ENCODE assay signal across 28 mouse cellular contexts in the genomic region with DNA sequence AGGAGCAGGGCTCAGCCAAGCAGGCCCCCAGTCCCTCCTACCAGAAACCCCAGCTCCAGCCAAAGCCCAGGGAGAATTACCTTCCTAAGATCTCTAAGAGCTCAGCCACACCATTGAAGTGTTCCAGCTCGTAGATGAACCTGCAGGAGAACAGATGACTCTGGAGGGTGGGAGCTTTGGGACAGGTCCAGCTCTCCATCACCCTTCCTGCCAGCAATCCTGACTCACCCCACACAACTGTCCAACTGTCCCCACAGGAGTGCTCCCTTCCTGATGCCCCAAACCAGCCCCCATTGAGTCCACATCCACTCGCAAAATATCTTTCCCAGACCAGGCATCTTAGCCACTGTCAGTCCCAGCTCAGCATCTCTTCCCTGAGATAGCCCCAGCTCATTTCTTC. TPM values are rescaled to one million over a fixed set of nuclear protein-coding genes. Genes with fewer than 3 reads are reported as not detected.
DNase-seq lines count a peak whose midpoint lies in the region; ATAC-seq and TF ChIP-seq lines count a peak whose summit lies in the region.
"Had no signal": no experiment of that assay in that cellular context is flagged by ENCODE, and none has a peak within 500 bp of the region (broad histone marks: within the 10 kb centered on the region; RNA-seq: fewer than 3 reads in every experiment).

No protein-coding gene starts in this region.

- TF ChIP-seq POLR2A in cerebellum, adult 2 months (IDR thresholded peaks at IDR 0.05; ENCODE audit: borderline replicate concordance, insufficient read depth, low read length): no peak

- peaks cover 28% of the 10 kb centered on the region for H3K4me1 ChIP-seq in cerebellum, adult 2 months (ENCODE audit: control insufficient read depth, insufficient read depth, low read length)

- H3K27ac ChIP-seq in cerebellum, adult 2 months (ENCODE audit: insufficient read depth, low read length): no peak overlapping the region
- H3K27ac ChIP-seq: embryonic facial prominence, embryonic 15.5 days; heart, embryonic 10.5 days; heart, embryonic 15.5 days; hindbrain, embryonic 13.5 days; intestine, embryonic 15.5 days had no signal

- no peaks in the 10 kb centered on the region for H3K27me3 ChIP-seq in cerebellum, adult 2 months (ENCODE audit: control insufficient read depth, insufficient read depth, low read length)
- H3K27me3 ChIP-seq: CH12.LX; embryonic facial prominence, embryonic 15.5 days; heart, embryonic 15.5 days; hindbrain, embryonic 13.5 days; intestine, embryonic 15.5 days; Patski had no signal

- peak; percentile 56 for DNase-seq in adrenal gland, postnatal 10 days
- no peak for DNase-seq in adrenal gland, adult 8-10 months
- peak; percentile 27 to 53 for DNase-seq in cerebellum, adult 2 months
- DNase-seq in cerebellum, adult 9-10 months: peak; percentile 44
- DNase-seq in lung, postnatal 4 days: no peak
- DNase-seq: embryo, embryonic 11 days; heart, postnatal 14 days; kidney, adult 18-20 months had no signal

- H3K4me3 ChIP-seq in cerebellum, adult 2 months (replicated peaks; ENCODE audit: insufficient read depth, low read depth, low read length): no peak overlapping the region
- H3K4me3 ChIP-seq: embryonic facial prominence, embryonic 15.5 days; erythroblast, embryonic 14.5 days; heart, embryonic 10.5 days; heart, embryonic 15.5 days; hindbrain, embryonic 13.5 days; intestine, embryonic 15.5 days had no signal

- ATAC-seq in cerebellum, adult (ENCODE audit: insufficient number of reproducible peaks, low FRiP score, low TSS enrichment): no peak
- ATAC-seq: activated CD4-positive, CD25-positive, alpha-beta regulatory T cell, adult 4 months; forebrain, embryonic 16.5 days; intestine, embryonic 15.5 days; Patski had no signal

- TF ChIP-seq CTCF in cerebellum, adult 2 months (IDR thresholded peaks at IDR 0.05; ENCODE audit: borderline replicate concordance, insufficient read depth, low read depth, low read length): no peak

- WGBS in cerebellum, adult 2 months: 13% methylated on average over 2 of the region's 2 CpGs

RNA-seq across cellular contexts. Expression of a gene that starts 4.6 kb away (rescaled TPM):
- total RNA-seq in adrenal gland, postnatal 10 days (2021): 10 to 100 TPM; 52.9 to 56.9 TPM
- 100 to 1,000 TPM; 103 to 160 (median 124) TPM for total RNA-seq in adrenal gland, adult 8-10 months (2022)
- 243 and 258 TPM in 2 replicates for polyA plus RNA-seq in cerebellum, adult 2 months (2012; rRNA removed)

RNA-seq across cellular contexts. Expression of a gene that starts 4.9 kb away (rescaled TPM):
- 10 to 100 TPM; 16.9 to 18.2 TPM for total RNA-seq in adrenal gland, postnatal 10 days (2021)
- total RNA-seq in adrenal gland, adult 8-10 months (2022): 10 to 100 TPM; 23.4 to 37.6 (median 29.4) TPM
- 0.21 TPM in 1 of 2 replicates, not detected in the other for polyA plus RNA-seq in cerebellum, adult 2 months (2012; rRNA removed)
- total RNA-seq: CH12.LX; gastrocnemius, postnatal 10 days; gastrocnemius, postnatal 4 days; heart, adult 18-20 months; heart, postnatal 14 days had no signal
- polyA plus RNA-seq: activated CD4-positive, CD25-positive, alpha-beta regulatory T cell, adult 4 months; erythroblast, embryonic 14.5 days; forebrain, embryonic 11.5 days; forebrain, embryonic 16.5 days; frontal cortex, adult 2 months; heart, embryonic 15.5 days; hindbrain, embryonic 13.5 days; kidney, embryonic 14.5 days had no signal

RNA-seq across cellular contexts. Expression of a gene that starts 10.4 kb away (rescaled TPM):
- 10 to 100 TPM; 25.0 to 30.2 TPM for total RNA-seq in adrenal gland, postnatal 10 days (2021)
- total RNA-seq in adrenal gland, adult 8-10 months (2022): 10 to 100 TPM; 38.6 to 57.9 (median 48.3) TPM
- 40.8 and 41.1 TPM in 2 replicates for polyA plus RNA-seq in cerebellum, adult 2 months (2012; rRNA removed)

RNA-seq across cellular contexts. Expression of a gene that starts 45.5 kb away (rescaled TPM):
- total RNA-seq in adrenal gland, postnatal 10 days (2021): 100 to 1,000 TPM; 104 to 106 TPM
- 100 to 1,000 TPM in 3 of 4 experiments, 10 to 100 TPM in 1; 90.8 to 130 (median 118) TPM for total RNA-seq in adrenal gland, adult 8-10 months (2022)
- 168 and 220 TPM in 2 replicates for polyA plus RNA-seq in cerebellum, adult 2 months (2012; rRNA removed)

RNA-seq across cellular contexts. Expression of a gene that starts 46.8 kb away (rescaled TPM):
- under 1 TPM; 0.72 to 0.79 TPM for total RNA-seq in adrenal gland, postnatal 10 days (2021)
- 1 to 10 TPM; 2.0 to 4.4 (median 3.5) TPM for total RNA-seq in adrenal gland, adult 8-10 months (2022)
- 0.08 TPM in 2 replicates for polyA plus RNA-seq in cerebellum, adult 2 months (2012; rRNA removed)
- total RNA-seq: CH12.LX; common myeloid progenitor, adult 5-6 weeks; gastrocnemius, postnatal 10 days; gastrocnemius, postnatal 4 days; heart, adult 18-20 months; heart, postnatal 14 days; hematopoietic stem cell, adult 5-6 weeks had no signal
- polyA plus RNA-seq: embryonic facial prominence, embryonic 11.5 days; erythroblast, embryonic 14.5 days; forebrain, embryonic 11.5 days; forebrain, embryonic 16.5 days; heart, embryonic 10.5 days; heart, embryonic 15.5 days; hindbrain, embryonic 13.5 days; intestine, embryonic 15.5 days; kidney, embryonic 14.5 days; Patski had no signal

Comparison
In these comparisons a context has a peak if more than half of its experiments do, and no peak if none do; other contexts are left out.
1. DNase-seq: peak in adrenal gland, postnatal 10 days (single experiment), cerebellum, adult 2 months (2 of 2) and cerebellum, adult 9-10 months (single experiment); none in adrenal gland, adult 8-10 months (single experiment) and lung, postnatal 4 days (0 of 2).